ENCODE assay signal across 8 mouse cellular contexts in genomic region chr13:13415120-13416006, GRCm38 (mm10). TPM values are rescaled to one million over a fixed set of nuclear protein-coding genes. Genes with fewer than 3 reads are reported as not detected.
DNase-seq lines count a peak whose midpoint lies in the region; ATAC-seq and TF ChIP-seq lines count a peak whose summit lies in the region.
"Not testable (repeated sequence)": the region's sequence is repeated elsewhere in the genome, so short reads cannot be mapped to it uniquely, and the experiment has no call there.

No protein-coding gene starts in this region.

- peak; percentile 39 for DNase-seq in gastrocnemius, postnatal 10 days
- peak; percentile 45 for DNase-seq in induced T-regulatory cell, adult 2 months (ENCODE audit: low read depth)
- peak; percentile 34 to 63 for DNase-seq in layer of hippocampus, postnatal 14 days (ENCODE audit: low spot score in 2 of 2)
- DNase-seq in lung, embryonic 14.5 days, result peak; percentile 84
- peak; percentile 28 for DNase-seq in thymus, postnatal 4 days

- not testable (repeated sequence) for H3K9ac ChIP-seq in lung, embryonic 14.5 days; neural tube, embryonic 14.5 days (replicated peaks; ENCODE audit: low read depth, low read length)

- H3K4me1 ChIP-seq in lung, embryonic 14.5 days (ENCODE audit: insufficient read depth); neural tube, embryonic 14.5 days (ENCODE audit: control insufficient read depth, insufficient read depth, low read length): not testable (repeated sequence)

- peak; percentile 51 for TF ChIP-seq CTCF in lung, embryonic 14.5 days (IDR thresholded peaks at IDR 0.05; ENCODE audit: low read depth)

- H3K9me3 ChIP-seq in lung, embryonic 14.5 days (ENCODE audit: low read depth, low read length); neural tube, embryonic 14.5 days (ENCODE audit: control insufficient read depth, low read length): not testable (repeated sequence)

- H3K36me3 ChIP-seq in lung, embryonic 14.5 days (ENCODE audit: insufficient read depth); neural tube, embryonic 14.5 days (ENCODE audit: control insufficient read depth, insufficient read depth, low read length): not testable (repeated sequence)

- peak; percentile 40 for ATAC-seq in activated CD4-positive, CD25-positive, alpha-beta regulatory T cell, adult 4 months
- ATAC-seq in common myeloid progenitor, adult 5-6 weeks (replicated peaks; ENCODE audit: low read depth, poor library complexity, severe bottlenecking), result peak; percentile 87
- peak; percentile 81 for ATAC-seq in lung, embryonic 14.5 days (ENCODE audit: insufficient read depth)
- peak; percentile 84; the same call in 1 of the 2 replicates for ATAC-seq in neural tube, embryonic 14.5 days (ENCODE audit: low read depth)

- H3K4me3 ChIP-seq in lung, embryonic 14.5 days (ENCODE audit: low read depth, low read length); neural tube, embryonic 14.5 days (ENCODE audit: low read depth, low read length): not testable (repeated sequence)

- 35% methylated on average over 23 of the region's 23 CpGs for WGBS in lung, embryonic 14.5 days
- 44% methylated on average over 23 of the region's 23 CpGs for WGBS in neural tube, embryonic 14.5 days

- H3K27ac ChIP-seq in lung, embryonic 14.5 days (ENCODE audit: low read depth); neural tube, embryonic 14.5 days (ENCODE audit: low read depth, low read length): not testable (repeated sequence)

- not testable (repeated sequence) for H3K27me3 ChIP-seq in lung, embryonic 14.5 days (ENCODE audit: insufficient read depth, low read length); neural tube, embryonic 14.5 days (ENCODE audit: control insufficient read depth, insufficient read depth, low read length)

- 0 out of 2 replicates have a peak overlapping the region, but pooled peaks have one; percentile 7 for H3K4me2 ChIP-seq in lung, embryonic 14.5 days
- not testable (repeated sequence) for H3K4me2 ChIP-seq in neural tube, embryonic 14.5 days (ENCODE audit: low read depth, low read length)

RNA-seq across cellular contexts. Expression of gene Gpr137b, which starts 21.5 kb away (rescaled TPM):
- polyA plus RNA-seq in activated CD4-positive, CD25-positive, alpha-beta regulatory T cell, adult 4 months (2017; shearing (Covaris generic)), result 1 to 10 TPM; 1.1 to 8.5 TPM
- 0.39 and 0.73 TPM in 2 replicates for total RNA-seq in common myeloid progenitor, adult 5-6 weeks (2017)
- 10 to 100 TPM in 1 of 2 experiments, 1 to 10 TPM in 1; 7.0 to 14.5 TPM for total RNA-seq in gastrocnemius, postnatal 10 days (2021)
- 10 to 100 TPM; 22.8 to 23.7 TPM for total RNA-seq in layer of hippocampus, postnatal 14 days (2021)
- 13.8 and 14.5 TPM in 2 replicates for polyA plus RNA-seq in lung, embryonic 14.5 days (2014; fragmentation: Nextera tagmentation; extraction: Ambion mirVana)
- polyA plus RNA-seq in neural tube, embryonic 14.5 days (2014; fragmentation: Nextera tagmentation; extraction: Ambion mirVana), result 28.4 and 32.3 TPM in 2 replicates

RNA-seq across cellular contexts. Expression of gene Nid1, which starts 22.0 kb away (rescaled TPM):
- polyA plus RNA-seq in activated CD4-positive, CD25-positive, alpha-beta regulatory T cell, adult 4 months (2017; shearing (Covaris generic)), result not detected
- not detected in 2 replicates for total RNA-seq in common myeloid progenitor, adult 5-6 weeks (2017)
- 100 to 1,000 TPM; 211 to 238 TPM for total RNA-seq in gastrocnemius, postnatal 10 days (2021)
- 10 to 100 TPM; 21.2 to 22.8 TPM for total RNA-seq in layer of hippocampus, postnatal 14 days (2021)
- polyA plus RNA-seq in lung, embryonic 14.5 days (2014; fragmentation: Nextera tagmentation; extraction: Ambion mirVana), result 160 and 173 TPM in 2 replicates
- 39.1 and 78.4 TPM in 2 replicates for polyA plus RNA-seq in neural tube, embryonic 14.5 days (2014; fragmentation: Nextera tagmentation; extraction: Ambion mirVana)

Comparison
In these comparisons a context has a peak if more than half of its experiments do, and no peak if none do; other contexts are left out.
1. DNase-seq: peak in every context shown above with its lines; median percentile 84 in lung, embryonic 14.5 days; 48 in layer of hippocampus, postnatal 14 days; 45 in induced T-regulatory cell, adult 2 months; 39 in gastrocnemius, postnatal 10 days; 28 in thymus, postnatal 4 days.
2. RNA of gene Nid1, which starts 22.0 kb away (total RNA-seq): 211 to 238 TPM in gastrocnemius, postnatal 10 days and 21.2 to 22.8 TPM in layer of hippocampus, postnatal 14 days; not detected in common myeloid progenitor, adult 5-6 weeks; every median in the first group is over 10 times any median in the second.
3. Peak in every context shown above with its lines, with median percentiles within 50 percentile points of each other: ATAC-seq.